Mouse (Mus musculus): ENCODE results near the gene Spata45. TPM values are rescaled to one million over a fixed set of nuclear protein-coding genes. Genes with fewer than 3 reads are reported as not detected.

The Spata45 gene
- total RNA-seq, 2 experiments from 2014 or later, result not detected

DNA sequence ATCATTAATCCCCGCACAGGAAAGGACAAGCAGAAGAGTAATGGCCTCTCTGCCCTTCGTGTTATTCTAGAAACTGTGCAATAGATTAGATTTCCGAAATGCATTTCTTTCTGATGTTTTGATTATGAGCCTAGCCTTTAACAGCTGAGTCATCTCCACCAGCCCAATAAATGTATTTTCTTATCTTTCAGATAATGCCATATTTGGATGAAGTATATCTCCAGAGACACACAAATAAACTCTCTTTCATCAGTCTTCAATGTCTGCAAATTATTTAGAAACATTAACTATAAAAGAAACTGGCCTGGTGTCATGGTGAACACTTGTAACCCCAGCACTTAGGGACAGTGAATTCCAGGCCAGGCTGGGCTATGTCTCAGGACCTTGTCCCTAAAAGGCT lies 6.2 kb downstream of the Spata45 start:
- H3K27ac ChIP-seq, result no peak overlapping the region
- intact Hi-C loops (cut with DNase I), result no loop called here
- no peak for DNase-seq (ENCODE audit: extremely low spot score in 1 of 2, low spot score in 2 of 2)
- no peak for TF ChIP-seq CTCF (IDR thresholded peaks at IDR 0.05)
- no peak overlapping the region for H3K4me3 ChIP-seq

GRCm38 (mm10) chr1:191045264-191045663 lies 8.8 kb downstream of the Spata45 start:
- TF ChIP-seq CTCF (IDR thresholded peaks at IDR 0.05), result no peak
- DNase-seq (ENCODE audit: extremely low spot score in 1 of 2, low spot score in 2 of 2), result no peak
- Histone ChIP-seq H3K27ac (no peak overlapping the region), H3K4me3 (no peak overlapping the region)
- intact Hi-C loops (cut with DNase I), result no loop called here

- no peak overlapping the region for H3K27ac ChIP-seq
- H3K4me3 ChIP-seq, result no peak overlapping the region
- no peak for DNase-seq (ENCODE audit: extremely low spot score in 1 of 2, low spot score in 2 of 2)
- intact Hi-C loops (cut with DNase I), result no loop called here
- no peak for TF ChIP-seq CTCF (IDR thresholded peaks at IDR 0.05)
Measured at GRCm38 (mm10) chr1:191046231-191046824, 9.9 kb downstream of the Spata45 start.

GRCm38 (mm10) chr1:191053555-191053954 lies 17.1 kb downstream of the Spata45 start:
- intact Hi-C loops (cut with DNase I), result no loop called here
- DNase-seq (ENCODE audit: extremely low spot score in 1 of 2, low spot score in 2 of 2), result no peak
- no peak overlapping the region for H3K4me3 ChIP-seq
- no peak for TF ChIP-seq CTCF (IDR thresholded peaks at IDR 0.05)
- no peak overlapping the region for H3K27ac ChIP-seq

GRCm38 (mm10) chr1:191054870-191055532 lies 18.6 kb downstream of the Spata45 start:
- intact Hi-C loops (cut with DNase I), result no loop called here
- Histone ChIP-seq H3K4me3 (no peak overlapping the region), H3K27ac (no peak overlapping the region)
- DNase-seq (ENCODE audit: extremely low spot score in 1 of 2, low spot score in 2 of 2), result no peak
- no peak; the same call in none of the 2 replicates for TF ChIP-seq CTCF (IDR thresholded peaks at IDR 0.05)

- Histone ChIP-seq H3K4me3 (no peak overlapping the region), H3K27ac (no peak overlapping the region)
- no peak for TF ChIP-seq CTCF (IDR thresholded peaks at IDR 0.05)
- intact Hi-C loops (cut with DNase I), result no loop called here
- no peak for DNase-seq (ENCODE audit: extremely low spot score in 1 of 2, low spot score in 2 of 2)
Measured at GRCm38 (mm10) chr1:191055533-191055873, 19.1 kb downstream of the Spata45 start.

GRCm38 (mm10) chr1:191057461-191057860 lies 21.0 kb downstream of the Spata45 start:
- TF ChIP-seq CTCF (IDR thresholded peaks at IDR 0.05), result peak; percentile 8
- no peak for DNase-seq (ENCODE audit: extremely low spot score in 1 of 2, low spot score in 2 of 2)
- Histone ChIP-seq H3K27ac (no peak overlapping the region), H3K4me3 (no peak overlapping the region)
- intact Hi-C loops (cut with DNase I), result no loop called here

DNA sequence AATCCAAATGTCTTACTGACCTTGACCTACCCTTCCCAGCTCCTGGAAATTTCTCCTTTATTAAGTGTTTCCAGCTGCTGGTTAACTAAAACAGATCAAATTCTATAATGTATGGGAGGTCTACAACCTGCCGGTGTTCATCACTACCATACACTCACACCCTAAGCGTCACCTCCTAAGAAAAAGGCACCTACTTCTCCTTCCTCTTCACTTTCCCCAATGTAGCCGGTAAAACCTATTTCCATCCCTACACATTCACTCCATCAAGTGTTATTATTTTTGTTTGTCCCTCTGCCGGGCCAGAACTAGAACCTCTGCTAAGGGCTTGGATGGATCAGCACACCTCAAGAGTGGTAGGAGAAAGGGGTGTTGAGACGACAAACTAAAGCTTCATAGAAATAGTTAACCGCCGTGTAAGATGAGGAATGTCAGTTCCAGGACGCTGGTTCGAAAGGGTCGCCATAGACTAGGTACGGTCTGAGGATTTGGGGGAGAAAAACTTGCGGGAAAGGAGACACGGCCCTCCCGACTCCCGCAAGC lies 25.9 kb downstream of the Spata45 start:
- Histone ChIP-seq H3K27ac (peak overlapping the region; percentile 90), H3K4me3 (peak overlapping the region; percentile 84)
- TF ChIP-seq CTCF (IDR thresholded peaks at IDR 0.05), result no peak
- intact Hi-C loops (cut with DNase I), result loop anchor here (2.0 kb wide), 1 partner anchor 36 kb away; the partner anchor contains the start of gene Flvcr1
- no peak for DNase-seq (ENCODE audit: extremely low spot score in 1 of 2, low spot score in 2 of 2)

GRCm38 (mm10) chr1:191062781-191063485 lies 26.5 kb downstream of the Spata45 start, which contains the start of the genes Tatdn3 and Nsl1:
Gene Tatdn3, minus strand, starts transcription at chr1:191062932.
Gene Nsl1, plus strand, starts transcription at chr1:191063012.
- intact Hi-C loops (cut with DNase I), result loop anchor here (2.0 kb wide), 1 partner anchor 36 kb away; the partner anchor contains the start of gene Flvcr1
- peak within 1 kb of the TSS; percentile 90 for H3K27ac ChIP-seq
- TF ChIP-seq CTCF (IDR thresholded peaks at IDR 0.05), result peak; percentile 30
- peak within 1 kb of the TSS; percentile 84 for H3K4me3 ChIP-seq
- peak; percentile 91 to 98 for DNase-seq (ENCODE audit: extremely low spot score in 1 of 2, low spot score in 2 of 2)

- TF ChIP-seq CTCF (IDR thresholded peaks at IDR 0.05), result no peak
- H3K4me3 ChIP-seq, result no peak overlapping the region
- DNase-seq (ENCODE audit: extremely low spot score in 1 of 2, low spot score in 2 of 2), result no peak
- H3K27ac ChIP-seq, result no peak overlapping the region
- intact Hi-C loops (cut with DNase I), result loop anchor here (2.0 kb wide), 1 partner anchor 37 kb away; the partner anchor contains the start of gene Flvcr1
Measured at GRCm38 (mm10) chr1:191063700-191064099, 27.3 kb downstream of the Spata45 start.

DNA sequence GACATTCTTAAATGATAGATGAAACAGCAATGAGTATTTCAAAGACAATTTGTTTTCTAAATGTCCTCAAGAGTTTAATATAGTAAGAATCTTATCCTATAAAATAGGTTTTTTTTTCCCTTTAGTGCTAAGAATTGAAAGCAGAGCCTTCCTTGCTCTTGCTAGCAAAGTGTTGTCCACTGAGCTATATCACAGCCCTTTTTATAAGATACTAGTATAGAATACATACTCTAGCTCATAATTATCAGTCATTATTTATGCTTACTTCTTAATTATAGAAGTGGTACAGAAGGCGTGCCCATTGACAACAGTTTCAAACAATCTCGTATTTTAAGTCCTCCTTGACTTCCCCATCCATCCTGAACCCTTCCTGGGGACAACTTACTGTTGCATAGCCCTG lies 28.1 kb downstream of the Spata45 start:
- Histone ChIP-seq H3K4me3 (no peak overlapping the region), H3K27ac (no peak overlapping the region)
- TF ChIP-seq CTCF (IDR thresholded peaks at IDR 0.05), result no peak
- no peak for DNase-seq (ENCODE audit: extremely low spot score in 1 of 2, low spot score in 2 of 2)
- intact Hi-C loops (cut with DNase I), result no loop called here

GRCm38 (mm10) chr1:191065188-191065587 lies 28.7 kb downstream of the Spata45 start:
- DNase-seq (ENCODE audit: extremely low spot score in 1 of 2, low spot score in 2 of 2), result no peak
- Histone ChIP-seq H3K27ac (no peak overlapping the region), H3K4me3 (no peak overlapping the region)
- intact Hi-C loops (cut with DNase I), result no loop called here
- no peak for TF ChIP-seq CTCF (IDR thresholded peaks at IDR 0.05)

Data from left cerebral cortex, adult 2 months (tissue).